Mouse (Mus musculus) ES-E14 (cell line): ENCODE measurements around the gene Recql5.

Experiments used
- HCFC1 ChIP-seq: IDR thresholded peaks from 2 replicates; pipeline ENCODE4 v1.6.1; 2012; ENCODE audit warnings: low read length, inconsistent platforms, borderline replicate concordance; ENCODE audit not compliant: insufficient read depth
- ZC3H11A ChIP-seq: IDR thresholded peaks from 2 replicates; pipeline ENCODE4 v1.6.1; 2012; ENCODE audit warnings: low read depth, mild to moderate bottlenecking, inconsistent platforms, low read length, borderline replicate concordance
- ZNF384 ChIP-seq: IDR thresholded peaks from 2 replicates; pipeline ENCODE4 v1.6.1; 2012; ENCODE audit warnings: low read depth, low read length, inconsistent platforms

DNA sequence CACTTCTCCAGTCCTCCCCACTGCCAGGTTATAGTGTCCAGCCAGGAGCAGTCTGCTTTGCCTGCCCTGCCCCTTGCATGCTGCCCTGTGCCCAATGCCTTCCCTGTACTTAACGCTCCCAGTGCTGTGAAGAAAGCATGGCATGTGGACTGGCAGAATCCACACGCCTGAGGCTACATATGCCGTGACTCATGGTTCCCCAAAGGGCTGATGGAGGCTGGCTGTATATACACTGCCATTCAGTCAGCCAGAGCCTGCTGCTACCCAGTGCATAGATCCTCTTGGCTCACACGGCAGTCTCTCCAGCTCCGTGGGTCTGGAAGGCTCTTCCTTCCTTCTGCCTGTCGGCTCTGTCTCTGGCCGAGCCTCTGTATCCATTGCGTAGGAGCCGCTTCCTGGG lies 15.0 kb upstream of the Recql5 start:
- no peak for TF ChIP-seq ZC3H11A
- TF ChIP-seq HCFC1: no peak
- TF ChIP-seq ZNF384: no peak
